Mouse (Mus musculus) stomach, embryonic 16.5 days (tissue): ENCODE results near the gene Eepd1. TPM values are rescaled to one million over a fixed set of nuclear protein-coding genes. Genes with fewer than 3 reads are reported as not detected.
A peak's percentile ranks its signal among the peaks of the same experiment; 100 is the strongest.

Experiments
- ATAC-seq: fragments of 200-750 bp; cut with Nextera tagmentation; 2 replicates; pipeline ENCODE4 v1.8.0; 2017; ENCODE audit warnings: moderate number of reproducible peaks, moderate TSS enrichment; ENCODE audit not compliant: insufficient read depth, low FRiP score
- H3K27ac ChIP-seq: fragments of 300-500 bp; sonication (generic); 2 replicates; pipeline ENCODE4 v1.5.1; 2014; ENCODE audit warnings: low read length
- H3K27me3 ChIP-seq: fragments of 300-500 bp; sonication (generic); 2 replicates; pipeline ENCODE4 v1.6.1; 2014; ENCODE audit warnings: low read length, control low read depth, mixed read lengths; ENCODE audit not compliant: control insufficient read depth, insufficient read depth
- H3K36me3 ChIP-seq: fragments of 300-500 bp; sonication (generic); 2 replicates; pipeline ENCODE4 v1.6.1; 2014; ENCODE audit warnings: low read length; ENCODE audit not compliant: control insufficient read depth, insufficient read depth
- H3K4me1 ChIP-seq: fragments of 300-500 bp; sonication (generic); 2 replicates; pipeline ENCODE4 v1.6.1; 2014; ENCODE audit warnings: low read length, control low read depth, mixed read lengths; ENCODE audit not compliant: control insufficient read depth, insufficient read depth
- H3K4me2 ChIP-seq: fragments of 300-500 bp; sonication (generic); 2 replicates; pipeline ENCODE4 v1.6.1; 2014; ENCODE audit warnings: low read depth, low read length, mixed read lengths
- H3K4me3 ChIP-seq: fragments of 300-500 bp; sonication (generic); replicated peaks from 2 replicates; pipeline ENCODE4 v1.5.1; 2014; ENCODE audit warnings: mild to moderate bottlenecking, low read length
- H3K9ac ChIP-seq: fragments of 300-500 bp; sonication (generic); 2 replicates; pipeline ENCODE4 v1.6.1; 2014; ENCODE audit warnings: low read length
- H3K9me3 ChIP-seq: fragments of 300-500 bp; sonication (generic); replicated peaks from 2 replicates; pipeline ENCODE4 v1.6.1; 2016; ENCODE audit warnings: low read length, control low read depth; ENCODE audit not compliant: control insufficient read depth
- WGBS: fragments of 180-500 bp; shearing (Covaris S2); extraction: QIAGEN DNeasy Blood & Tissue Kit; methylation state at CpG from one replicate; pipeline ENCODE4 v1.1.7; 2014; 5-methylcytosine and 5-hydroxymethylcytosine counted together
- polyA plus RNA-seq: library from polyadenylated mRNA; unstranded; fragments of >200 nt; fragmentation: Nextera tagmentation; extraction: Ambion mirVana; gene quantifications from 2 replicates; pipeline ENCODE4 v1.2.1, GENCODE M21; 2015

Eepd1 gene
- polyA plus RNA-seq, 1 experiment from 2014 or later: 14.9 TPM

DNA sequence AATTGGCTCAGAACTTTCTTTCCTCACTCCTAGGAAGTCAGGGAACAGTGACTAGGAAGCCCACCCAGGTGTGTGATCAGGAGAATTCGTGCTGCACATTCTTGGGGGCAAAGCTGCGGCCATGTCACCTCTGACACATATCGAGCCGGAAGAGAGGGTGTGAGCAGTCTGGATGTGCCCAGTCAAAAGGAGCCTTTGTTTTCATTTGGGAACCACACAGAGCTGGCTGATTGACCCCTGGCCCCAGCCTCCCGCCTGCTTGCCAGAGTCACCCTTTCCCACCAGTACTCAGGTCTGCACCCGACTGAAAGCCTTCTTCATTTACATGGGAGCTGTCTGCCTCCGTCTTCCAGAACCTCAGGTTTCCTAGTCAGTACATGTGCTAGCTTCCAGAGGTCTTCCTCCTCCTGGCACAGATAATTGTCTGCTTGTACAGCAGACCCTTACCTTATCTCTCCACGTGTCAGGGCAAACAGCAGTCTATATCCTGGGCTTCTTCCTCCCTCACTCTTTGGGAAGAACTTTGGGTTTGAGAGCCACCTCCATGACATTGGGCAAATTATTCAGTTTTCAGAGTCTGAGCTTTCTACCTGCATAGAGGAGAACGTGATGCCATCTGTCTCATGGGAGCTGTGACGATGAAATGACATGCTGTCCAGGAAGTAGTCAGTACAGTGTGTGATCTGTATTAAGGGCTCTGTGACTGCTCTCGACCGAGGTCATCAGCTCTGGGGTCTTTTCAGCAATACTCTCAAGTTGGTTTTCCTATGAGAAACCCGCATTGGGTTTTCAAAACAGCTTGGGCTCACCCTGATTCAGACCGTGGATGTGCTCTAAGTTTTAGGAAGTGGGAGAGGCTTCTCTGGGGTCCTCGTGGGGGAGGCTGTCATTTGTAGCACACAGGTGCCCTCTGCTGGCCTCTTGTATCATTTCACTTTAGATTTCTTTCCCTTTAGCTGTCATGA lies 110.3 kb downstream of the Eepd1 start:
- Histone ChIP-seq H3K9me3 (no peaks in the 10 kb centered on the region), H3K4me3 (peak overlapping the region; percentile 25), H3K4me1 (peaks cover 12% of the 10 kb centered on the region), H3K36me3 (no peaks in the 10 kb centered on the region), H3K4me2 (peak overlapping the region; percentile 55), H3K9ac (peak overlapping the region; percentile 48; the same call in 1 of the 2 replicates), H3K27ac (no peak overlapping the region; the same call in 1 of the 2 replicates), H3K27me3 (no peaks in the 10 kb centered on the region)
- peak; percentile 79 for ATAC-seq
- 30% methylated on average over 15 of the region's 15 CpGs for WGBS

DNA sequence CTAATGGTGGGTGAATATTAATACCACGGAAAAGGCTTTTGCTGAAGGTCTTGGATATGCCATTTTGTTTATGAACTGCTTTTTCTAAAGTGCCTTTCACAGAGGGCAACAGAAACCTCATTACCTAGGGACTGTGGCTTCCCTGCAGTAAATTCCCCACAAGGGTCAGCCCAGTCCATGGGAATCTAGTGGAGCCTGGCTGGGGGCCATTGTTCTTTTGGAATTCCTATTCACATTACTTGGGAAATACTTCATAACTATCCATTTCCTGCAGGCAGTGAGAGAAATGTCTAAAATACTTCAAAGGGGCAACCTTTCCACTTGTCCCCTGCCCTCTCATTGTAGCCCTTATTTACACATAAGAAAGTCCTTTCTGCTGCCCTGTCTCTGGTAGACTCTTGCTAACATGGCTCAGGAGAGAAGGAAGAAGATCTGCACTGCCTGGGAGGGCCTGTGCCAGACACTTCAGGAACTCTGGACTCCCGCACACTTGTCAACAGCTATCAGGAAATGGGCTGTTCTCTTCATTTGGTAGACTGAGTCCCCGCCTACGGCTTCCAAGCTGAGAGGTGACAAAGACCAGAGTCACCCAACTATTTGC lies 111.1 kb downstream of the Eepd1 start:
- Histone ChIP-seq H3K4me2 (peak overlapping the region; percentile 55; the same call in 1 of the 2 replicates), H3K9ac (no peak overlapping the region), H3K27me3 (no peaks in the 10 kb centered on the region), H3K4me3 (no peak overlapping the region), H3K9me3 (no peaks in the 10 kb centered on the region), H3K4me1 (peaks cover 12% of the 10 kb centered on the region), H3K36me3 (no peaks in the 10 kb centered on the region), H3K27ac (no peak overlapping the region)
- peak; percentile 22; the same call in 1 of the 2 replicates for ATAC-seq
- WGBS: 43% methylated on average over 4 of the region's 4 CpGs

DNA sequence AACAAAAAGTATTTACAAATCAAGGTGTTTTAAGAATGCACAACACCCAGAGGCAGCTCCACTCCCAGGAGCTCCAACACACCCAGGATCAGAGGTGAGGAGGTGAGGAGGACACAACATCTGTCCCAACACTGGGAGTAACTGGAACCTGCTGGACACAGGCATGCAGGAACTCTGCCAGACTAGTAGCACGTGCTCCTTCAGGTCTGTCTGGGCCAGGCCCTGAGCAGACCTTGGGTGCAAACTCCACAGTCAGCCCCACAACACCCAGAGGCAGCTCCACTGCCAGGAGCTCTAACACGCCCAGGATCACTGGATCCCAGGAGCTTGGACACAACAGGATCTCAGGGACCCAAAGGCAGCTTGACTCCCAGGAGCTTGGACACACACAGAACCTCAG lies 143.4 kb downstream of the Eepd1 start:
- no peak for ATAC-seq
- Histone ChIP-seq H3K4me1 (no peaks in the 10 kb centered on the region), H3K4me2 (no peak overlapping the region), H3K36me3 (no peaks in the 10 kb centered on the region), H3K9me3 (no peaks in the 10 kb centered on the region), H3K27me3 (no peaks in the 10 kb centered on the region), H3K27ac (no peak overlapping the region), H3K9ac (no peak overlapping the region), H3K4me3 (no peak overlapping the region)
- 66% methylated on average over 2 of the region's 2 CpGs for WGBS

DNA sequence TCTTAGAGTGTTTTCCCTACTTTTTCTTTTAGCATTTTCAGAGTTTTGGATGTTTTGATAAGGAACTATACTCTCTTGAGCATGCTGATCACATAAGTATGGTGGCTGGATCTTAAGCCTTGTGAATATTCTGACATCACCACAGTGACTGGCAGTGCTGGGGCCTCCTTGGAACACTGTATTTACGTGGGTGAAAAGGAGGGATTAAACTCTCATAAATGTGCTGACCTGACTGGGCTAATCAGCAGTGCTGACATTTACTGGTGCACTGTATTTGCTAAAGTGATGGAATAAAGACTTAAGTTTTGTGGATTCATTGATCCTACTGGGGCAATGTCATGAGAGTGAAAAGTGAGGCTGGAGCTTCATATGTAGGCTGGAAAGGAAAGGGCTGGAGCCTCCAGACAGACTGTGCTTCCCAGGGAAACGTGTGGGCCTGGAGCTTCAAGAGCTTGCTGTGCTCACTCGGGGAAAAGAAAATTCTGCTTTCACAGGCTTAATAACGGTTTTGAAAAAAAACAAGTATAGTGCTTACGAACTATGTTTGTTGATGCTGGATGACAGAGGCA lies 148.3 kb downstream of the Eepd1 start:
- H3K27me3 ChIP-seq: no peaks in the 10 kb centered on the region
- no peaks in the 10 kb centered on the region for H3K4me1 ChIP-seq
- H3K9ac ChIP-seq: no peak overlapping the region
- no peak overlapping the region for H3K4me2 ChIP-seq
- no peak for ATAC-seq
- H3K36me3 ChIP-seq: no peaks in the 10 kb centered on the region
- no peak overlapping the region for H3K27ac ChIP-seq
- no peaks in the 10 kb centered on the region for H3K9me3 ChIP-seq
- no peak overlapping the region for H3K4me3 ChIP-seq
- 62% methylated on average over 5 of the region's 5 CpGs for WGBS

Other genes with a start within 250 kb of the Eepd1 start
- gene Sept7, start 229.1 kb upstream of the Eepd1 start, polyA plus RNA-seq: 251 and 266 TPM in 2 replicates